Mouse (Mus musculus): ENCODE data around the gene Gba. TPM values are rescaled to one million over a fixed set of nuclear protein-coding genes. Genes with fewer than 3 reads are reported as not detected.

The Gba gene
- polyA plus RNA-seq, 1 experiment from 2014 or later: 48.8 TPM

DNA sequence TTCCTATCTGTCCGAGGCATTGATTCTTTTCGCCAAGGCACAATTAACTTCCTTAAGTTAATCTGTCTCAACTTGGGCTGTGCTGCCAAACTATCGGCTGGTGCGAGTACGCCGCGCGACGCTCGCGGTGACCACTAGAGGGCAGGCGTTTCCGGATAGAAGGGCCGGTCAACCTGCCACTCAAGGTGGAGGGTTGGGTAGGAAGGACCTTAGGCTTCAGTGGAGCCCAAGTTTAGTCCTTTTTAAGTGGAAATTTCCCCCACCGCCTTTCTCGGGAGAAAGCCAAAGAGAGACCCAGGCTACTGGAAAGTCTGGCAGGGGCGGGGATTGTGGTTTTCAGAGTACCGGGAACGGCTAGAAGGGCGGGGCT lies 25.4 kb downstream of the Gba start:
- DNase-seq (ENCODE audit: low spot score) (peak; percentile 89), ATAC-seq (ENCODE audit: low FRiP score) (no peak)
- Histone ChIP-seq H3K9me3 (ENCODE audit: control insufficient read depth, low read length) (no peaks in the 10 kb centered on the region), H3K27ac (peak overlapping the region; percentile 51; the same call in 1 of the 2 replicates), H3K36me3 (replicated peaks; ENCODE audit: control insufficient read depth, insufficient read depth) (peaks cover 3% of the 10 kb centered on the region; the same call in 1 of the 2 replicates), H3K9ac (peak overlapping the region; percentile 18; the same call in 1 of the 2 replicates), H3K4me2 (replicated peaks) (peak overlapping the region; percentile 56), H3K4me3 (replicated peaks; ENCODE audit: low read length) (peak overlapping the region; percentile 38), H3K4me1 (replicated peaks; ENCODE audit: control insufficient read depth, insufficient read depth, low read length) (peaks cover 35% of the 10 kb centered on the region), H3K27me3 (ENCODE audit: control insufficient read depth, insufficient read depth, low read length) (no peaks in the 10 kb centered on the region)
- WGBS: under 1% methylated on average over 20 of the region's 20 CpGs

DNA sequence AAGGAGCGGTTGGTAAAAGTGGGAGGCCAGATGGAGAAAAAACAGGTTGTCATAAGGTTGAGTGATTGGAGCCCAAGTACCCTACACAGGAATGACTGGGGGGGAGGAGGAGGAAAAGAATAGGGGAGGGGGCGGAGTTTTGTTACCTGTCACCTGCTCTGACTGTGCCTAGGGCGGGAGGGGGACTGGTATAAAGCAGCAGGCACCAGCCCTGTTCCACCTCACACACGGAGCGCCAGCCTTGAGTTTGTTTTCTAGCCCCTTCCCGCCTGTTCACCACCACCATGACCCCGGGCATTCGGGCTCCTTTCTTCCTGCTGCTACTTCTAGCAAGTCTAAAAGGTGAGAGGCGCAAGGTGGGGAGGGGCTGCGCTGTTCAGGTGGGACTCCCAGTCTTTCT lies 26.1 kb downstream of the Gba start, which contains the start of gene Muc1:
Gene Muc1, plus strand, starts transcription at position 222 of the 400 bp plus-strand sequence.
- peak within 1 kb of the TSS; percentile 18; the same call in 1 of the 2 replicates for H3K9ac ChIP-seq
- peaks cover 35% of the 10 kb centered on the region for H3K4me1 ChIP-seq (replicated peaks; ENCODE audit: control insufficient read depth, insufficient read depth, low read length)
- peak within 1 kb of the TSS; percentile 51 for H3K27ac ChIP-seq
- H3K4me2 ChIP-seq (replicated peaks): peak within 1 kb of the TSS; percentile 56
- ATAC-seq (ENCODE audit: low FRiP score) (no peak), DNase-seq (ENCODE audit: low spot score) (no peak)
- H3K27me3 ChIP-seq (ENCODE audit: control insufficient read depth, insufficient read depth, low read length): no peaks in the 10 kb centered on the region
- 35% methylated on average over 10 of the region's 10 CpGs for WGBS
- H3K9me3 ChIP-seq (ENCODE audit: control insufficient read depth, low read length): no peaks in the 10 kb centered on the region
- peak within 1 kb of the TSS; percentile 38 for H3K4me3 ChIP-seq (replicated peaks; ENCODE audit: low read length)
- H3K36me3 ChIP-seq (replicated peaks; ENCODE audit: control insufficient read depth, insufficient read depth): peaks cover 10% of the 10 kb centered on the region

DNA sequence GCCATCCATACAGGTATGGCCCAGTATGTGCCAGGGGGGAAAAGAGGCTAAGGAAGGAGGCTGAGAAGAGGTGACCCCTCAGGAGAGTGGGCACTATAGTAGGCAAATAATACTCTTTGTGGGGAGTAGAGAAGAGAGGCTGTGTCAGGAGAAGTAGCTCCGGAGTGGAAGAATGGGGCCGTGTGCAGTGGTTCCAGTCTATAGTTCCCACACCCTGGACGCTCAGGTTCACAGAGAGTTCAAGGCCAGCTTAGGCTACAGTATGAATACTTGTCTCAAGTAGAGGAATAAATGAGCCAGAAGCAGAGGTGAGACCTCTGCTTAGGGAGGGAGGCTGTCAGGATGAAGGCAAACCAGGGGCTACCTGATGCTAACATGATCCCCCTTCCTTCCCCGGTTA lies 26.5 kb downstream of the Gba start:
- H3K36me3 ChIP-seq (replicated peaks; ENCODE audit: control insufficient read depth, insufficient read depth): peaks cover 14% of the 10 kb centered on the region
- no peak overlapping the region for H3K4me3 ChIP-seq (replicated peaks; ENCODE audit: low read length)
- H3K4me1 ChIP-seq (replicated peaks; ENCODE audit: control insufficient read depth, insufficient read depth, low read length): peaks cover 31% of the 10 kb centered on the region
- no peaks in the 10 kb centered on the region for H3K9me3 ChIP-seq (ENCODE audit: control insufficient read depth, low read length)
- no peaks in the 10 kb centered on the region for H3K27me3 ChIP-seq (ENCODE audit: control insufficient read depth, insufficient read depth, low read length)
- no peak overlapping the region for H3K27ac ChIP-seq
- DNase-seq (ENCODE audit: low spot score) (no peak), ATAC-seq (ENCODE audit: low FRiP score) (no peak)
- WGBS: 59% methylated on average over 4 of the region's 4 CpGs
- no peak overlapping the region for H3K4me2 ChIP-seq (replicated peaks)
- H3K9ac ChIP-seq: no peak overlapping the region

DNA sequence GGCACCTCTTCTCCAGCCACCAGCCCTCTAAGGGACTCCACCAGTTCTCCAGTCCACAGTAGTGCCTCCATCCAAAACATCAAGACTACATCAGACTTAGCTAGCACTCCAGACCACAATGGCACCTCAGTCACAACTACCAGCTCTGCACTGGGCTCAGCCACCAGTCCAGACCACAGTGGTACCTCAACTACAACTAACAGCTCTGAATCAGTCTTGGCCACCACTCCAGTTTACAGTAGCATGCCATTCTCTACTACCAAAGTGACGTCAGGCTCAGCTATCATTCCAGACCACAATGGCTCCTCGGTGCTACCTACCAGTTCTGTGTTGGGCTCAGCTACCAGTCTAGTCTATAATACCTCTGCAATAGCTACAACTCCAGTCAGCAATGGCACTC lies 27.8 kb downstream of the Gba start:
- Histone ChIP-seq H3K9ac (no peak overlapping the region), H3K4me2 (replicated peaks) (no peak overlapping the region), H3K4me1 (replicated peaks; ENCODE audit: control insufficient read depth, insufficient read depth, low read length) (peaks cover 19% of the 10 kb centered on the region), H3K27me3 (ENCODE audit: control insufficient read depth, insufficient read depth, low read length) (no peaks in the 10 kb centered on the region), H3K4me3 (replicated peaks; ENCODE audit: low read length) (no peak overlapping the region), H3K36me3 (replicated peaks; ENCODE audit: control insufficient read depth, insufficient read depth) (peaks cover 27% of the 10 kb centered on the region), H3K27ac (no peak overlapping the region), H3K9me3 (ENCODE audit: control insufficient read depth, low read length) (no peaks in the 10 kb centered on the region)
- ATAC-seq (ENCODE audit: low FRiP score) (no peak), DNase-seq (ENCODE audit: low spot score) (no peak)
- WGBS: 92% methylated on average over 2 of the region's 2 CpGs

DNA sequence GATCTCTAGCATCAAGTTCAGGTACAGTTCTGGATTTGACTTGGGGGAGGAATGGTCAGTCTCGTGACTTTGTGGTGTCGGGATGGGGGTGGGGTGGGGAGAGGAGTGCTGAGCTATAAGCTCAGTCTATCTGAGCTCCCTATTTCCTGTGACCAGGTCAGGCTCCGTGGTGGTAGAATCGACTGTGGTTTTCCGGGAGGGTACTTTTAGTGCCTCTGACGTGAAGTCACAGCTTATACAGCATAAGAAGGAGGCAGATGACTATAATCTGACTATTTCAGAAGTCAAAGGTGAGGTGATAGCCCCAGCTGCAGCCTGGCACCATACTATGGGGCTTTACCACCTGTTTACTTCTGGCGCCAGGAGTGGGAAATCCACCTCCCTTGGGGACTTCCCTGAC lies 28.6 kb downstream of the Gba start:
- H3K9me3 ChIP-seq (ENCODE audit: control insufficient read depth, low read length): no peaks in the 10 kb centered on the region
- ATAC-seq (ENCODE audit: low FRiP score) (no peak), DNase-seq (ENCODE audit: low spot score) (no peak)
- 83% methylated on average over 7 of the region's 7 CpGs for WGBS
- no peak overlapping the region for H3K9ac ChIP-seq
- no peak overlapping the region for H3K4me3 ChIP-seq (replicated peaks; ENCODE audit: low read length)
- H3K4me1 ChIP-seq (replicated peaks; ENCODE audit: control insufficient read depth, insufficient read depth, low read length): peaks cover 15% of the 10 kb centered on the region
- peaks cover 35% of the 10 kb centered on the region for H3K36me3 ChIP-seq (replicated peaks; ENCODE audit: control insufficient read depth, insufficient read depth)
- H3K4me2 ChIP-seq (replicated peaks): no peak overlapping the region
- H3K27me3 ChIP-seq (ENCODE audit: control insufficient read depth, insufficient read depth, low read length): no peaks in the 10 kb centered on the region
- no peak overlapping the region for H3K27ac ChIP-seq

DNA sequence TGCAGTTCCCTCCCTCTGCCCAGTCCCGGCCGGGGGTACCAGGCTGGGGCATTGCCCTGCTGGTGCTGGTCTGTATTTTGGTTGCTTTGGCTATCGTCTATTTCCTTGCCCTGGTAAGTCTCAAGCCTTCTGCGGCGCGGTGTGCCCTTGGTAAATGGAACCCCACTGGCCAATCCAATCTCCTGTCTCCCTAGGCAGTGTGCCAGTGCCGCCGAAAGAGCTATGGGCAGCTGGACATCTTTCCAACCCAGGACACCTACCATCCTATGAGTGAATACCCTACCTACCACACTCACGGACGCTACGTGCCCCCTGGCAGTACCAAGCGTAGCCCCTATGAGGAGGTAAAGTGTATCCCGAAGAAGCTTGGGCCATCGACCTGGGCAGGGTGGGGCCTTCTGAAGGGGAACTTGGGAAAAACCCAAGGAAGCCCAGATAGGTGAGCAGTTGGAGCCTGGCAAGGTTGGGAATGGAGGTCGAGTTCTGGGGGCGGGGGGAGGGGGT lies 29.1 kb downstream of the Gba start:
- Histone ChIP-seq H3K4me2 (replicated peaks) (no peak overlapping the region), H3K9ac (no peak overlapping the region), H3K27me3 (ENCODE audit: control insufficient read depth, insufficient read depth, low read length) (no peaks in the 10 kb centered on the region), H3K4me3 (replicated peaks; ENCODE audit: low read length) (no peak overlapping the region), H3K9me3 (ENCODE audit: control insufficient read depth, low read length) (no peaks in the 10 kb centered on the region), H3K36me3 (replicated peaks; ENCODE audit: control insufficient read depth, insufficient read depth) (peaks cover 40% of the 10 kb centered on the region), H3K27ac (no peak overlapping the region), H3K4me1 (replicated peaks; ENCODE audit: control insufficient read depth, insufficient read depth, low read length) (peaks cover 10% of the 10 kb centered on the region)
- DNase-seq (ENCODE audit: low spot score): no peak
- no peak for ATAC-seq (ENCODE audit: low FRiP score)
- 70% methylated on average over 16 of the region's 16 CpGs for WGBS

DNA sequence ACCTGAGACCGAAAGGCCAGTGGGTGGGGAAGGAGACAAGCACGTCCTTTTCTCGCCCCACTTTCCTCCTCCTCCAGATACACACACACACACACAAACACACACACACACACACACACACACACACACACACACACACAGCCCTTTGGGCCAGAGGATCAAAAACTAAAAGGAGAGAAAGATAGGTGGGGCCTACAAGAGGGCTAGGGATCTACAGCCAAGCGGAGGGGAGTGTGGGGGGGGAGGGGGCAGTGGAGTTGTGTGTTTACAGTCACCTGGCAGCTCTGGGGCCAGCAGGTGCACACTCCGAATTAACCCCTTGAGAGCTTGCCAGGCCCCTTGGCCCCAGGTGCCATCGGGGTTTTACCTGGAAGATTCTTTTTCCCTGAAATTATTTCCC lies 29.9 kb downstream of the Gba start:
- Histone ChIP-seq H3K9me3 (ENCODE audit: control insufficient read depth, low read length) (no peaks in the 10 kb centered on the region), H3K27me3 (ENCODE audit: control insufficient read depth, insufficient read depth, low read length) (no peaks in the 10 kb centered on the region), H3K4me2 (replicated peaks) (no peak overlapping the region), H3K27ac (no peak overlapping the region), H3K9ac (no peak overlapping the region), H3K4me3 (replicated peaks; ENCODE audit: low read length) (no peak overlapping the region), H3K36me3 (replicated peaks; ENCODE audit: control insufficient read depth, insufficient read depth) (peaks cover 48% of the 10 kb centered on the region), H3K4me1 (replicated peaks; ENCODE audit: control insufficient read depth, insufficient read depth, low read length) (peaks cover 5% of the 10 kb centered on the region)
- DNase-seq (ENCODE audit: low spot score) (no peak), ATAC-seq (ENCODE audit: low FRiP score) (no peak)
- WGBS: 77% methylated on average over 6 of the region's 6 CpGs

DNA sequence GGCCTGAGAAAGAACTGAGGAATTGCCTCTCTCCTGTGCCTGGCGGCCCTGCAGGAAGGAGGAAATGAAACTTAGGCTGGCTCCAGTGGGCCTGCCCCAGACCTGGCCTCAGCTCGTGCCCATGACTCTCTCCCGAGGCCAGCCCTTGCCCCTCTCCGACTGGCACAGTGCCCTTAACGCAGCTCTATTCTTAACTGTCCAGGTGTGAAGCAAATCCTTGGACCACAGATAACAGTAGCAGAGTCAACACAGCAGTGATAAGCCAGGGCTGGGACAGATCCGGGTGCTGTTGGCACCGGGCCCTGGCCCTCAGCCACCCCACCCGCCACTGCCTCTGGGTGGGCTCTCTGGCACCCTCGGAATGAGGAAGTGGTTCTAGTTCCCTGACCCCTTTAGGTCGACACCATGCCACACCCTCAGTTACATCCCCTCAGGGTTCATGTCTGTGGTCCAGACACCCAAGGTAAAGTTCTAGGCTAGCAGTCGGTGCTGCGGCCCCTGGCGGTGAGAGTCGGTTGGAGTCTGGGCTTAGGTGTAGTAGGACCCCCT lies 30.9 kb downstream of the Gba start:
- no peak overlapping the region for H3K27ac ChIP-seq
- no peak for DNase-seq (ENCODE audit: low spot score)
- H3K4me3 ChIP-seq (replicated peaks; ENCODE audit: low read length): no peak overlapping the region
- H3K9me3 ChIP-seq (ENCODE audit: control insufficient read depth, low read length): no peaks in the 10 kb centered on the region
- H3K4me2 ChIP-seq (replicated peaks): no peak overlapping the region
- ATAC-seq (ENCODE audit: low FRiP score): no peak
- H3K27me3 ChIP-seq (ENCODE audit: control insufficient read depth, insufficient read depth, low read length): no peaks in the 10 kb centered on the region
- WGBS: 85% methylated on average over 13 of the region's 14 CpGs
- H3K4me1 ChIP-seq (replicated peaks; ENCODE audit: control insufficient read depth, insufficient read depth, low read length): no peaks in the 10 kb centered on the region
- peaks cover 58% of the 10 kb centered on the region for H3K36me3 ChIP-seq (replicated peaks; ENCODE audit: control insufficient read depth, insufficient read depth)
- H3K9ac ChIP-seq: no peak overlapping the region

DNA sequence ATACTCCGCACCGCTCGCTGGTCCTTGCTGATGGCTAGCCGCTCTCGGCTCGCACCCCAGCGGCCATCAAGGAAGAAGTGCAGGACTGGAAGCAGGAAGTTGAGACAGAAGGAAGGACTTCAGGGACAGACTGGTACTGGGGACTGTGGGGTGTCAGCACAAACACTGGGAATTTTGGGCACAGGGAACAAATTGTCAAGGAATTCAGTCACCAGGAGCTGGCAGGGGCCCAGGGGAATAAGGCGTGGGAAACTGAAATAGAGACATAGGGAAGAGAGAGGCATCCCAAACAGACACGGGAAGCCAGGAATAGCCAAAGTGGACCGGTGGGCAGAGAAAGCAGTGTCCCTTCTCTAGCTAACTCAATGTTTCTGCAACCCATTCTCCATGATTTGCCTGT lies 33.8 kb downstream of the Gba start:
- Histone ChIP-seq H3K36me3 (replicated peaks; ENCODE audit: control insufficient read depth, insufficient read depth) (peaks cover 87% of the 10 kb centered on the region), H3K9ac (no peak overlapping the region), H3K4me3 (replicated peaks; ENCODE audit: low read length) (no peak overlapping the region), H3K9me3 (ENCODE audit: control insufficient read depth, low read length) (no peaks in the 10 kb centered on the region), H3K4me1 (replicated peaks; ENCODE audit: control insufficient read depth, insufficient read depth, low read length) (no peaks in the 10 kb centered on the region), H3K27ac (no peak overlapping the region), H3K4me2 (replicated peaks) (no peak overlapping the region), H3K27me3 (ENCODE audit: control insufficient read depth, insufficient read depth, low read length) (no peaks in the 10 kb centered on the region)
- ATAC-seq (ENCODE audit: low FRiP score) (no peak), DNase-seq (ENCODE audit: low spot score) (no peak)
- WGBS: 87% methylated on average over 10 of the region's 10 CpGs

DNA sequence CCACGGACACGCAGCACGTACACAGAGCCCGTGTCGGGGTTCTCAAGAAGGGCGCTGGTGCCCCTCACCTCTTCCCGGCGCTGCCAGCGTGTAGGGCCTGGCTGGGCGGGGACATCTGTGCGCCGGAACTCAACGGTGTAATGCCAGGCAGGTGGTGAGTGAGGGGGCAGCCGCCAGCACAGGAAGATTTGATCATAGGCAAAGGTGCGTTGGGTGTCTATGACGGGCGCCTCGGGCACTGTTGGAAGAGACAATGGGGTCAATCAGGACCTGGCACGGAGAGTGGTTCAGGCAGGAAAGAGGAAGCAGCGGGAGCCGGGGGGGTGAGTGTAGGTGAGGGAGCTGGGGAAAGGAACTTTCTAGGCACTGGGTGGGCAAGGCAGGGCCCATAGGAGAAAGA lies 35.0 kb downstream of the Gba start:
- Histone ChIP-seq H3K4me1 (replicated peaks; ENCODE audit: control insufficient read depth, insufficient read depth, low read length) (no peaks in the 10 kb centered on the region), H3K27me3 (ENCODE audit: control insufficient read depth, insufficient read depth, low read length) (no peaks in the 10 kb centered on the region), H3K4me3 (replicated peaks; ENCODE audit: low read length) (no peak overlapping the region), H3K4me2 (replicated peaks) (no peak overlapping the region), H3K36me3 (replicated peaks; ENCODE audit: control insufficient read depth, insufficient read depth) (peaks cover 98% of the 10 kb centered on the region), H3K27ac (no peak overlapping the region), H3K9me3 (ENCODE audit: control insufficient read depth, low read length) (no peaks in the 10 kb centered on the region), H3K9ac (no peak overlapping the region)
- ATAC-seq (ENCODE audit: low FRiP score): no peak
- DNase-seq (ENCODE audit: low spot score): no peak
- WGBS: 93% methylated on average over 21 of the region's 21 CpGs
